Mouse (Mus musculus) bone marrow macrophage, adult 2 months (primary cell): ENCODE measurements around the gene Gm28230. TPM values are rescaled to one million over a fixed set of nuclear protein-coding genes. Genes with fewer than 3 reads are reported as not detected.

ENCODE experiments used
- H3K27ac ChIP-seq: 2 replicates; pipeline ENCODE4 v1.5.1; 2012; ENCODE audit warnings: low read depth, low read length; ENCODE audit not compliant: insufficient read depth
- H3K4me1 ChIP-seq: 2 replicates; pipeline ENCODE4 v1.6.1; 2012; ENCODE audit warnings: low read length; ENCODE audit not compliant: control insufficient read depth, insufficient read depth
- H3K4me3 ChIP-seq: 2 replicates; pipeline ENCODE4 v1.5.1; 2012; ENCODE audit warnings: mild to moderate bottlenecking, low read length, moderate library complexity; ENCODE audit not compliant: insufficient read depth
- CTCF ChIP-seq: IDR thresholded peaks from 2 replicates; pipeline ENCODE4 v1.5.1; 2012; ENCODE audit warnings: low read depth, mild to moderate bottlenecking, low read length, moderate library complexity
- POLR2A ChIP-seq: IDR thresholded peaks from 2 replicates; pipeline ENCODE4 v1.6.1; 2012; ENCODE audit warnings: mild to moderate bottlenecking, low read depth, low read length, borderline replicate concordance
- polyA plus RNA-seq: library from polyadenylated mRNA; stranded (reverse); fragments of >200 nt; gene quantifications from 2 replicates; pipeline ENCODE4 v1.2.4, GENCODE M21; 2012; ENCODE audit not compliant: missing spikeins, insufficient read depth, insufficient read length

Gm28230 gene
- polyA plus RNA-seq, 1 experiment = not detected

DNA sequence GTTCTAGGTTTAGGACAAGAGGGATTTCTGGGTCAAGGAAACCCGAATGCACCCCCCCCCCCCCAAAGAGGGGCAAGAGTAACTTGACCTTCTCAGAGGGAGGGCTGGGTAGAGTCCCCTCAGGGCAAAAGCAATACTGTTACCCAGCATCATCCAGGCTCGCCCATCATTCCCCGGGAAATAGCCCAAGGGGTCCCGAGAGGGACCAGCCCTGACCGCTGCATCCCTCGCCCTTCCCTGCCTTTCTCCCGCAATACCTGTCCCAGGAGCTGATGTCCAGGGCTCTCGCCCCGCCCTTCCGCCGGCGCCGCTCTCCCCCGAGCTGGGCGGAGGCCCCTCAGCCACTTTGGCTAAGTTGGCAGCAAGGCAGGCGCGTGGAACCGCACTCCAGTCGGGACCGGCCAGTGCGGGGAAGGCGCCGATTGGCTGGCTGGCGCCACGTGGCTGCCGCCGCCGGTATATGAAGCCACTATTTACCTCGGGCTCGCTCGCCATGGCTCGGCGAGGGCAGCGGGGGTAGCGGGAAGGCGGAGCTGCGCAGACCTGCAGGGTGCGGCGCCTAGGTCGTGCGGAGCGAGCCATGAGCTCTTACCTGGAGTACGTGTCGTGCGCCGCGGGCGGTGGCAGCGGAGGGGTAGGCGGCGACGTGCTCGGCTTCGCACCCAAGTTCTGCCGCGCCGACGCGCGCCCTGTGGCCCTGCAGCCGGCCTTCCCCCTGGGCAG lies 36.2 kb downstream of the Gm28230 start, which contains the start of gene Hoxd1:
Gene Hoxd1 (plus strand): TSS at position 459 of the 723 bp plus-strand sequence.
- TF ChIP-seq CTCF (no peak), POLR2A (no peak)
- H3K4me3 ChIP-seq = no peak within 1 kb of the TSS
- H3K4me1 ChIP-seq = no peaks in the 10 kb centered on the region
- H3K27ac ChIP-seq = no peak within 1 kb of the TSS

DNA sequence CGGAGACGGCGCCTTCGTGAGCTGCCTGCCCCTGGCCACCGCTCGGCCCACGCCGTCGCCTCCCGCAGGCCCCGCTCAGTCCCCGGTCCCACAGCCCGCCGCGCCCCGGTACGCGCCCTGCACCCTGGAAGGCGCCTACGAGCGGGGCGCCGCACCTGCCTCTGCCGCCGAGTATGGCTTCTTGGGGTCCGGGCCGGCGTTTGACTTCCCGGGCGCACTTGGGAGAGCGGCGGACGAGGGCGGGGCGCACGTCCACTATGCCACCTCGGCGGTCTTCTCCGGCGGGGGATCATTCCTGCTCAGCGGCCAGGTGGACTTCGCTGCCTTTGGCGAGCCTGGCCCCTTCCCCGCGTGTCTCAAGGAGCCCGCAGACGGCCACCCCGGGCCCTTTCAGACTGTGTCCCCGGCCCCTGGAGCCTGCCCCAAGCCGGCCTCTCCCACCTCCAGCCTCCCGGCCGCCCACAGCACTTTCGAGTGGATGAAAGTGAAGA lies 36.8 kb downstream of the Gm28230 start:
- no peak overlapping the region for H3K4me3 ChIP-seq

DNA sequence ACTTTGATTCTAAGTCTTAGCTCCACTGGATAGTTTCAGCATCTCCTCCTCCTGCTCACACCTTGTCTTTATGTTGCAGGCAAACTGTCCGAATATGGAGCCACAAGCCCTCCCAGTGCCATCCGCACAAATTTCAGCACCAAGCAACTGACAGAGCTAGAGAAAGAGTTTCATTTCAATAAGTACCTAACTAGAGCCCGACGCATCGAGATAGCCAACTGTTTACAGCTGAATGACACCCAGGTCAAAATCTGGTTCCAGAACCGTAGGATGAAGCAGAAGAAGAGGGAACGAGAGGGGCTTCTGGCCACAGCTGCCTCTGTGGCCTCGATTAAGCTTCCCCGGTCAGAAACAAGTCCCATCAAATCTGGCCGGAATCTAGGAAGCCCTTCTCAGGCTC lies 37.4 kb downstream of the Gm28230 start:
- Histone ChIP-seq H3K27ac (no peak overlapping the region), H3K4me1 (no peaks in the 10 kb centered on the region), H3K4me3 (no peak overlapping the region)
- TF ChIP-seq CTCF (no peak), POLR2A (no peak)

More for the DNA sequence above, 36.8 kb downstream of the Gm28230 start:
- H3K4me1 ChIP-seq = no peaks in the 10 kb centered on the region
- no peak overlapping the region for H3K27ac ChIP-seq
- TF ChIP-seq CTCF (no peak), POLR2A (no peak)

DNA sequence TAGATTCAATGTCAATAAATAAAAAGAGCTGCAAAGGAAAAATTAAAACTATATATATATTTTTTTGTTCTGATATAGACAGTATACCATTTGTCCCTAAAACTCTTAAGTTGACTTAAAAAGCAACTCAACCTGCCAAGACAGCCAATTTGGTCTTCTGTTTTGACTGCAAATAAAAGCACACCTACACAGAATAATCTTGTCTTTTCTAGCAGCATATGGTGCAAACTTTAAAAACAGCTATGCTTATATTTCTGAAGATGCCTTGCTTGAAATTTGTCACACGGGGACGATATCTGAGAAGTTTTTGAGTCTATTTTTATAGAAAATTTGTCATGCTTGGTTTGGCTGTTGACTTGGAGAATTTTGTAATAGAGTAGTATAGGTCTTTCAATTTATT lies 47.8 kb downstream of the Gm28230 start:
- TF ChIP-seq POLR2A (no peak), CTCF (no peak)
- Histone ChIP-seq H3K4me1 (no peaks in the 10 kb centered on the region), H3K4me3 (no peak overlapping the region), H3K27ac (no peak overlapping the region)

- H3K27ac ChIP-seq = no peak overlapping the region
- TF ChIP-seq CTCF (no peak), POLR2A (no peak)
- no peak overlapping the region for H3K4me3 ChIP-seq
- no peaks in the 10 kb centered on the region for H3K4me1 ChIP-seq
Measured at GRCm38 (mm10) chr2:74777536-74778275, 51.2 kb downstream of the Gm28230 start.

DNA sequence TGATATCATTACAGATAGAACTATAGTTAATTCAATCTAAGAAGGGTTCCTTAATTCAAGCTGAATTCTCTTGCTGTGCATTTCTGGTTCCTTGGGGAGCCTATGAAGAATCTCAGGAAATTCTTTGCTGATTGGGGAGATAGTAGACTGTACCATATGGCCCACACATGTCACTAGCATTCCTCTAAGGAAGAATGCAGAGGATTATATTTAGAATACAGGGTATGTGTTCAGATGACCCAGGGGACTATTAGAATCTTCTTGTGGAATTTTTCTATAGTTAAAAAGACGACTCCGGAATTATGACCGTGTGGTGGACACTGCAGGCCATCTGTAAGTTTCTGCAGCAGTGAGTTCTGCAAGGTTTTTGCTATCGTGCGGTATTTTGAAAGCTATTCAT lies 54.9 kb downstream of the Gm28230 start:
- Histone ChIP-seq H3K4me3 (no peak overlapping the region), H3K4me1 (no peaks in the 10 kb centered on the region), H3K27ac (no peak overlapping the region)
- no peak for TF ChIP-seq CTCF
- TF ChIP-seq POLR2A = no peak

GRCm38 (mm10) chr2:74795531-74795930 lies 69.0 kb downstream of the Gm28230 start:
- no peaks in the 10 kb centered on the region for H3K4me1 ChIP-seq
- H3K4me3 ChIP-seq = no peak overlapping the region
- no peak overlapping the region for H3K27ac ChIP-seq
- TF ChIP-seq CTCF (no peak), POLR2A (no peak)

Other genes starting within 250 kb of the Gm28230 start
- gene Lnpk, start 147.3 kb upstream of the Gm28230 start, polyA plus RNA-seq = 12.7 and 14.8 TPM in 2 replicates
- not detected in 2 replicates for gene Evx2, start 67.2 kb upstream of the Gm28230 start, polyA plus RNA-seq
- not detected in 2 replicates for gene Hoxd13, start 58.4 kb upstream of the Gm28230 start, polyA plus RNA-seq
- gene Hoxd12, start 51.7 kb upstream of the Gm28230 start, polyA plus RNA-seq = not detected in 2 replicates
- gene Hoxd11, start 47.2 kb upstream of the Gm28230 start, polyA plus RNA-seq = not detected in 2 replicates
- gene Hoxd10, start 34.8 kb upstream of the Gm28230 start, polyA plus RNA-seq = not detected in 2 replicates
- gene Hoxd9, start 29.0 kb upstream of the Gm28230 start, polyA plus RNA-seq = not detected in 2 replicates
- gene Hoxd8, start 22.1 kb upstream of the Gm28230 start, polyA plus RNA-seq = not detected in 2 replicates
- not detected in 2 replicates for gene Hoxd3, start 14.8 kb upstream of the Gm28230 start, polyA plus RNA-seq
- not detected in 2 replicates for gene Hoxd4, start 14.8 kb upstream of the Gm28230 start, polyA plus RNA-seq
- gene Hoxd1, start 36.3 kb downstream of the Gm28230 start, polyA plus RNA-seq = not detected in 2 replicates
- 30.2 and 33.1 TPM in 2 replicates for gene Mtx2, start 99.1 kb downstream of the Gm28230 start, polyA plus RNA-seq